Mouse (Mus musculus) left cerebral cortex, postnatal 14 days (tissue): ENCODE measurements around the gene 4930452B06Rik. TPM values are rescaled to one million over a fixed set of nuclear protein-coding genes. Genes with fewer than 3 reads are reported as not detected.
A peak's percentile ranks its signal among the peaks of the same experiment; 100 is the strongest.

Experiments used
- DNase-seq, 2 experiments: peaks; one replicate each; pipeline ENCODE4 v3.0.0; 2021 to 2022; ENCODE audit warnings: low spot score in 2 of 2, mixed read lengths in 1 of 2
- intact Hi-C: fragments of 180-260 bp; cut with DNase I; formaldehyde crosslinking; loops from one replicate; pipeline ENCODE4 v1.15.1; 2025
- total RNA-seq, 2 experiments: library from RNA; stranded (reverse); gene quantifications; 2 replicates each; pipeline ENCODE4 v1.2.3; 2021

4930452B06Rik gene
- total RNA-seq, 2 experiments from 2014 or later, result 9.6 to 10.6 TPM

DNA sequence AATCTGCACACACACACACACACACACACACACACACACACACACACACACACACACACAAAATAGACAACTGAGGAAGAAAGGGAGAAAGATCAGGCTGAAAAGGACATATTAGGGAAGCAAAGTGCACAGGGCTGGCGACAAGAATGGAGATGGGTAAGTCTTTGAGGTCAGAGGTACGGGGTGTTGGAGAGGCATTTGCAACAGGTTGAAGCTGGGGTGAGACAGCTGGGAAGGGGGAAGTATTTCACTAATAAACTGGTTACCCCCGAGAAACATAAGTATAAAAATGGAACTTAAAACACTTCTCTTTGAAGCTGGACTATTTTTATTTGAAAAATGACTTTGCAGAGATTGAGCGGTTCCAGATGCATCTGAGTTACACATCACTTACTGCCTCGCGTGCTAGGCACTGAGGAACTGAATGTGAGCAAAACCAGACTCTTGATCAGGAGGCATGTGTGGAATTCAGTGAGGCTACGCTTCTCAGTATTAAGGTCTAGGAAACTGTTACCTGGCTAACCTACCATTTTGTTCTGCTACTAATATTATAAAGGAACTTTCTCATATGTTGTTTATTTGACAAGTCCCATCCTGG, 270.3 kb downstream of the 4930452B06Rik start:
- intact Hi-C loops, result no loop called here
- no peak for DNase-seq

DNA sequence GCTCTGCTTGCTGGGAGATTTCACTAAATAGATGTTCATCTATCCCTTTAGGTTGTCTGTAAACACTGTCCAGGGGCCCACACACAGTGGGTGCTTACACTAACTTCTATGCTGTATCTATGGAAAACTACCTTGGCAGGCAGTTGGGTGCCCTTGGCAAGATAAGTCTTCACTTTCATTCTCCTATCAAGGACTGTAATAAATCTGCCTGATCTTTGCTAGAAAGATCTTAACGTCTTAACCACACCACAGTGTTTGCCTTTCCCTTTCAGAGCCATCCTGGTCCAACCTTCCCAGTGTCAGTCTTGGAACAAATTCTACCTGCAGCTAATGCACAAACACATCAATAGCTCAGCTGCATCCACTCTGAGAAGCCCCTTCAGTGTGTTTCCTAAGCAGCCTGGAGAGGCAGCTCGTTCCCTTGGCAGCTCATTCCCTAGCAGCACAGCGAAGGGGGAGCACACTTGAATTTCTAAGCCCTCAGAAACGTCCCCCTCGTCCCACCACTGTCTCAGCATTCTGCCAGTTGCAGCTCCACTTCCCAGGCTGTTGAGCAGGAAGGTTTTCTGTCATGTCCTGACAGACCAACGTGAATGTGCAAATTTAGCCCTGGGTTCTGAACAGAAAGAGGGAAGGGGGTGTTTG, 273.7 kb downstream of the 4930452B06Rik start:
- peak; percentile 27 to 45 for DNase-seq
- intact Hi-C loops, result no loop called here
